Mouse (Mus musculus): ENCODE measurements around the gene Zfp874a.

GRCm38 (mm10) chr13:67428116-67428515 is 23.3 kb downstream of the Zfp874a start:
- TF ChIP-seq CTCF (IDR thresholded peaks at IDR 0.05; ENCODE audit: extremely low read depth, insufficient read depth, insufficient read length, insufficient replicate concordance): no peak
- TF ChIP-seq POLR2A (IDR thresholded peaks at IDR 0.05; ENCODE audit: low read depth, low read length): no peak

Data from spleen, adult 2 months (tissue).